Mouse (Mus musculus) layer of hippocampus, postnatal 14 days (tissue): ENCODE results near the gene Eva1c. TPM values are rescaled to one million over a fixed set of nuclear protein-coding genes. Genes with fewer than 3 reads are reported as not detected.
"Not testable (repeated sequence)": the region's sequence is repeated elsewhere in the genome, so short reads cannot be mapped to it uniquely, and the experiment has no call there.

ENCODE experiments used
- DNase-seq, 2 experiments: peaks; one replicate each; pipeline ENCODE4 v3.0.0; 2021 to 2022; ENCODE audit warnings: low spot score in 2 of 2, mixed read lengths in 1 of 2
- total RNA-seq, 2 experiments: library from RNA; stranded (reverse); gene quantifications; 2 replicates each; pipeline ENCODE4 v1.2.3; 2021

Gene Eva1c
- total RNA-seq, 2 experiments from 2014 or later: 0.74 to 1.5 TPM

DNA sequence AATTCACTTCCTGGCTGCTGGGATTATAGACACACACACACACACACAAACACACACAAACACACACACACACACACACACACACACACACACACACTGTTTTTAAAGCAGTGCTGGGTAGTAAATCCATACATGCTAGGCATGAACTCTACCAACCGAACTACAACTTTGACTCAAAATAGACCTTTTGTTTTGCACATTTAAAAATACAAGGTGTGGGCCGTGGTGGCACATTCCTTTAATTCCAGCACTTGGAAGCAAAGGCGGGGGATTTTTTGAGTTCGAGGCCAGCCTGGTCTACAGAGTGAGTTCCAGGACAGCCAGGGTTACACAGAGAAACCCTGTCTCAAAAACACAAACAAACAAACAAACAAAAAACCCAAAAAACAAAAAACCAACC, 2.5 kb upstream of the Eva1c start:
- DNase-seq: not testable (repeated sequence)

DNA sequence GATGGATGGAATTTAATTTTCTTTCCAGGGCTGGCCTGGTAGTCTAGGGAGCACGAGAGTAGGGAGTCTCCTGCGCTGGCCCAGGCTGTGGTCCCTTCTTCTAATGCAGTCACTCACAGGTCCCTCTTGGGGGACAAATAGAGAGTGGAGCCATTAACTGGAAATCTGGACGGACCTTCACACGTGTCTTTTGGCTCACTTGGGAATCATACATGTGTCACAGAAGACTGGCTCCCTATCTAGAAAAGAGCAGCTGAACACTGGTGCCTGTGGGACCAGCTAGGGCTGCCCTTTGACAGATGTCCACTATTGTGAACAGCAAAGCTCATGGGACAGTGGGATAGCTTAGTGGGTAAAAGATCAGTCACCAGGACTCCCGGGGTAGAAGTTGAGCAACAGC, 478 bp upstream of the Eva1c start:
- DNase-seq: no peak

DNA sequence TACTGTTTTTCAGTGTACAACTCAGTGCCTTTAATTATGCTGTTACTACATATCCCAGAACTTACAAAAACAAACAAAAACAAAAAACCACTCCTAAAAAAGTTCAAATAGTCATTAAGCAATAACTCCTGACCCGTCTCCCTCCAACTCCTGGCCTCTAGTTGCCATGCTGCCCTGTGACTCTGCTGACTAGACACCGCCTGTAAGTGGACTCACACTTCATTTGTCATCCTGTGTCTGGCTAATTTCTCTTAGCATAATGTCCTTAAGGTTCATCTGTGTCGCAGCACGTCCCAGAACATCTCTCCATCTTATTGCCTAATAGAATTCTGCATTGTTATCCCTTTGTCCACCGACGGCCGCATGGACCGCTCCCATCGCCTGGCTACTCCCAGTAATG, 979 bp downstream of the Eva1c start:
- no peak for DNase-seq

DNA sequence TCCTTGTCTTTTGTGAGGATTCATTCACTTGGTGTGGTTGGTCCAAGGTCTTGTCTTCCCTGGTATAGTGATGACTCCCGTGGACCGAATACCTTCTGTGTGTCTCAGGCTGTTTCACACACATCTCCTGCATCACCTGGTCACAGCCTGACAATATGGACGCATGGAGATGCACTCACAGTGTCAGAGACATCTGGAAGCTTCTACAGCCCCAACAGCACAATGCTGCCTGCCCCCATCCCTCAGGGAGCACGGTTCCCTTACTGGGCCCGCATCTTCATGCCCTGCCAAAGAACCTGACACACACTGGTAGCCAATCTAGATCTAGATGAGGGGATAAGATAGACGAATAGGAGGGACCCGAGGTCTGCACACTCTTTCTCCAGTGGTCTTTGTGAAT, 2.6 kb downstream of the Eva1c start:
- no peak for DNase-seq

DNA sequence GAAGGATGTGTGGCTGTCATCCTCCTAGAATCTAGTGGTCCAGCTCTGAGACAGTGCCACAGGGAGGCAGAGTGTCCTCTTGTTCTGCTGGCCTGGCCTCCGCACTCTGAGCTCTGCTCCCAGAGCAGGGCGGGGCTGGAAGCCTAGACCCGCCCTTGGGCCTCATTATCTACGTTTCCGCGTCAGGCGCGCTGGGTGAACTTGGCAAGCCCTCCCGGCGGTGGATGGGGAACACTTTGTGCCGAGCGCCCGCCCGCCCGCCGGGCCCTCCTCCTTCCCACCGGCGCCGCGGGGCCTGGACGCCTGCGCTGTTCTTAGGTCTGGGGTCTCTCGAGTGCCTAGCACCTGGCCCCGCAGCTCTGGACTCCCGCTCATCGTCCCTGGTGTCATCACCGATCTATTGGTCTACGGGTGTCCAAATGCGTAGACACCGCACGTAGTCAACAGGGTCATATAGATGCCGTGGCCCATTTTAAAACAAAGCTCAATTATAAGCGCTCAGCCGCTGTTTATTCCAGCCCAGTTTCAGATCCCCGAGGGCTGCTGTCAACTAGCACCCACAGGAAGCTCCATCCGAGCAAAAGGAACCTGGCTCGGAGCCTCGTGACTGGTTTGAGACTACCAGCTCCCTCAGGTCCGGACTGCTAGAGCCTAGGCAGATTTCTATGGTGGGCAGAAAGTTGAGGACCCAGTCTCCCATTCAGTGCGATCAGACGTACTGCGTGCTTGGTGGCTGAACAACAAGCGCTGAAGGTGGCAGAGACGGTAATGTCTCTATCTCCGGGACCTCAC, 3.6 kb downstream of the Eva1c start:
- DNase-seq: peak; percentile 40 to 60

DNA sequence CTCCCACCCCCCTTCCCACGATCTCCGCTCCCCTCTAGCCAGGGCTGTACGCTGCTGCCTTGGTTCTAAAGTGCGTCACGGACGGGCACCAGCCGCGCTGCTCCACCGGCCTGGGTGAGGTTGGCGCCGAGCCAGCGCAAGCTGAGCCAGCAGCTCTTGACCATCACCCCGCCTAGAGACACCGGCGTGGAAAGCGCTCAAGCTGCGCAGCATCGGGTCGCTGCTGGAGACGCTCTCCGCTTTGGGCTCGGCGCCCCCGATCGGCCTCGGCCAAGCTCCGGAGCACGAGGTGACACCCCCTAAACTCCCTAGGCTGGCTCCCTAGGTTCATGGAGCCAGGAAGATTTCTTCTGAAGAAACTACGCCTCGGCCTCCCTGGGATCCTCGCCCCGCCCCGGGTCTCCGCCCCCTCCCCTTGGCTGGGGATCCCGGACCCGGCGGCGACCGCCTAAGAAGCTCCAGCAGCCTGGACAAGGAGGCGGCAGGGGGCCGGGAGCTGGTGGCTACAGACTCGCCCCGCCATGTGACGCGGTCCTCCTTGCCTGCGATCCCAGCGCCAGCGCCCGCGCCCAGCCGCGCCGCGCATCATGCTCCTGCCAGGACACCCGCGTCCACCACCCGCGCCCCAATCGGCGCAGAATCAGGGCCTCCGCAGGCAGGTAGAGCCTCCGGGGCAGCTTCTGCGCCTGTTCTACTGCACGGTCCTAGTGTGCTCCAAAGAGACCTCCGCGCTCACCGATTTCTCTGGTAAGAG, 4.3 kb downstream of the Eva1c start:
- DNase-seq: peak; percentile 39 to 61

DNA sequence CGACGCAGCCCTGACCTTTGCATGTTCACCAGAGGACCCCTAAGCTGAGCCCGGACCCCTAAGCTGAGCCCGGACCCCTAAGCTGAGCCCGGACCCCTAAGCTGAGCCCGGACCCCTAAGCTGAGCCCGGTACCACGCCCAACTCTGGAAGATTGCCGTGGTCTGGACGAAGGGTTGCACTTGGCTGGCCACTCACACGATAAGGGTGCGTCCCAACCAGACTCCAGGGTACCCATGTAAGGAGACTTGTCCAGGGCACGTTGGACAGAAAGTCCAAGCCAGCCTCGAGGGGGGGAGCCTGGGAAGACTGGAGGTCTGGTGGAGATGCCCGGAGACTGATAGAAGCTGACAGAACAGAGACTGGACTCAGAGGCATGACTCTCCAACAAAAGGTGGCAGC, 5.2 kb downstream of the Eva1c start:
- no peak for DNase-seq

DNA sequence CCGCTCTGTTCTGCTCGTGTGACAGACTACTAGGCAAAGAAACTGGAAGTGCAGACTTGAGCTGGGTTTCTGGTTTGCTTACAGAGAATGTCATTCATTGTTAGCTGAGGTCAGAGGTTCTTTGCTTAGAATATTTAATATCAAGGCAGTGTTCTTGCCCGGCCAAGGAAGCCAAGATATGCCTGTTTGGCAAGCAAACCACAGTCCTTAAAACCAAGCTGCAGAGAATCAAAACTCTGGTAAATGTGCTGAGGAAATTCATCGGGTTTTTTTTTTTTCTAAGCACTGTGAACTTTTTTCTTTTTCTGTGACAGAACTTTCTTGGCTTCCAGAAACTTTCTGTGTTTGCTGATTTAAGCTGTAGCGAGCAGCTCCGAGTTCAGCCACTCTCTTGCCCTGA, 6.0 kb downstream of the Eva1c start:
- DNase-seq: no peak

DNA sequence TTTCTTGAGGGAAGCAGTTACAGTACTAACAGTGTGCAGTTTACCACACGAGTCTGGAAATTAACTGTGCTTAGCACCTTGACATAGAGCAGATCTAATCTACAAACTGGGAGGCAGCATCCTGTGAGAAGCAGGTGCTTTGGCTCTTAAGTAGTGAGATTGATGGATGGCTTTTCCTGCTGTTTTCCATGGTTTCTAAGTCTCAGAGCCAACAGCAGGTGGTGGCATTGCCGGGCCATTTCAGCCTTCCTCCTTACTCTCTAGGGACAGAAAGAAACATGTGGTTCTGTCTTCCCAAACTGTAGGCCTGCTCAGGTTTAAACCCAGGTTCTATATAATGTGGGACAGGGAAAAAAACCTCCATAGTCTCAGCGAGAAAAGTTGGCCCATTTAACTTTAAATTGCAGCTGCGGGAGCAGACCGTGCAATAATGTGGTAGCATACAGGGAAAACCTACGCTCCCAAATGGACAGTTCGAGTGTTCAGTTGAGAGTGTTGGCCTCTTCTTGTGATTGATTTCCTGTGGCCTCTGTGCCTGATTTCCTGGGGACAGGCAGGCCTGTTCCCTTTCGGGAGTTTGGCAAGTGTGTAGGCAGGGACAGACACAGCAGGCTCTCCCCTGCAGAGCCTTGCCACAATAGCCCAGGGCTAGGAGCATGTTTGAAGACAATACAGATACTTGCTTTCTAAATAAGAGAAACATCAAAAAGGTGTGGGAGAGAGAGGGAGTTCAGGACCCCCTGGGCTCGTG, 6.7 kb downstream of the Eva1c start:
- no peak for DNase-seq

DNA sequence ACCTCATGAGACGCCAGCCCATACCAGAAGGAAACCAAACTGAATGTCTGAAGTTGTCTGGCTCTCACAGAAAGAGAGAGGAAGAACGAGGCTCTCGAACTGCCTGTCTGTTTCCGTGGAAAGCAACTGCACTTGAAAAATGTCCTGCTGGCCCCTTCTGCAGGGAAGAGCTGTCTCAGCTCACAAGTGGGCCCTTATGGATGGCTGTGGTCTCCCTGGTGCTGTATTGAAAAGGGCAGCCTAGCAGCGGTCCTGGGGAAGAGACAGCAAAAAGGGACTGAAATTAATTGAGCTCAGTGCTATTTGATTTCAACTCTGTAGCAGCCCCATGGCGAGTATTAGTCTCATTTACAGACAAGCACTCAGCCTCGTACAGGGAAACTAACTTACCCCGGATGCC, 10.9 kb downstream of the Eva1c start:
- DNase-seq: no peak

DNA sequence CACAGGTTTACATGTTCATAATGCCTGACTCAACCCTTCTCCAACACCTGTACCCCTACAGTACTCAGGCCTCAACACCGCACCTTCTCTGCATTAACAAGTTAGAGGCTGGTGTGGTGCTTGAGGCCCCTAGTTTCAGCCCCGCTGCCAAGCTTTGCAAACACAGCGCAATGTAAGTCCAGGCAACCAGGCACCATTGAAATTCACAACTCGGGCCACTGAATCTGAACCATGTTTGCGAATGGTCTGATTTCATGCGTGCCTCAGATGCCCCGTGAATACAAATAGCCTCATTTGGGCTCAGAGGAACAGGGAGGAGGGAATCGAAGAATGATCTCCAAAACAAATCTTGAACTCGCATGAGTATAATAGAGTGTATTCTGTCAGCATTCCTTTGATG, 15.6 kb downstream of the Eva1c start:
- DNase-seq: no peak

DNA sequence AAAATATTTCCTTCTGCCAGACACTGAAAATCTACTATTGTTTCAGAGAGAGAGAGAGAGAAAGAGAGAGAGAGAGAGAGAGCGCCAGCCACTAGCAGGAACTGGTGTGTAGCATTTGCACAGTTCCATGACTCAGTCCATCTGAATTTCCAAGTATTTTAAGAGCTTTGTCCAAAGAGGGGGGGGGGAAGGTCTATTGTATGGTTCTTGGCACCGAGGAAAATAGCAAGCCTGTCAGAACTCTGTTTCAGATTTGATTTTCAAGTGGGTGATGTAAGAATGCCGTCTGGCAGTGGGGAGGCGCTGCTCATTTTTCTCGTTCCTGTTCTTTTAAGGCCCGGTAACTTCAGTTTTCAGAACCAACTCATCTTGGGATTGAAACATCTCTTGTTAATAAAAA, 18.5 kb downstream of the Eva1c start:
- DNase-seq: no peak

DNA sequence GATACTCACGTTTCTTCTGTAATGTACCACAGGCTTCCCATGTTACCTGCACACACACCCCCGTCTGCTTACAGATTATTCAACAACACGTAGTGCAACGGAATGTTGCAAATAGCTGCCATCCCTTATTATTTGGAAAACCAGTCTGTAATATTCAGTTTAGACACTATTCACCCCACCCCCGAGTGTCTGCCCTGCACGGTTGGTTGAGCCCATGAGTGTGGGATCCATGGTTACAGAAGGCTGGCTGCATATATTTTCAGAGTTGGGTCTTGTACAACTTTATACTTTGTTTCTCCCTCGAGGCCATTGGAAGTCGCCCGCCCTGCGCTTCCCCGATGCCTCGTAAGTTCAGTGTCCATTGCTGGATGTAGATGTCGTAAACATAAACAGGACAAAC, 19.1 kb downstream of the Eva1c start:
- DNase-seq: no peak

DNA sequence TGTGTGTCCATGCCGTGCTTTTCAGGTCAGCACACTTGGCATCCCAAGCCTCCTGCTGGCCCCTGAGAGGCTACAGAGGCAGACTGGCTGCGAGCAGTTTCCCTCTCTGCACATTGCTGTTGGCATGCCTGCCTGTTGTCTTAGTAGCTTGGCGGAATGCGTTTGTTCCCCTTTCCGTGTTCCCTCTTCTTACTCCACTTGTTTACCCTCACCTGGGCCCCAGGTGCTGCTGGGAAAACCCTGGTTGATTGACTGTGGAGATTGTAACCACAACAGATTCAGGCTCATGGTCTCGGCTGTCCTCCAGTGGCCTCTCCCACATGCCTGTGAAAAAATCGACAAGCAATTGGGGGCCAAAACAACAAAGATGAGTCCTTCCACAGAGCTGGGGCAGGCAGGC, 22.2 kb downstream of the Eva1c start:
- DNase-seq: no peak

DNA sequence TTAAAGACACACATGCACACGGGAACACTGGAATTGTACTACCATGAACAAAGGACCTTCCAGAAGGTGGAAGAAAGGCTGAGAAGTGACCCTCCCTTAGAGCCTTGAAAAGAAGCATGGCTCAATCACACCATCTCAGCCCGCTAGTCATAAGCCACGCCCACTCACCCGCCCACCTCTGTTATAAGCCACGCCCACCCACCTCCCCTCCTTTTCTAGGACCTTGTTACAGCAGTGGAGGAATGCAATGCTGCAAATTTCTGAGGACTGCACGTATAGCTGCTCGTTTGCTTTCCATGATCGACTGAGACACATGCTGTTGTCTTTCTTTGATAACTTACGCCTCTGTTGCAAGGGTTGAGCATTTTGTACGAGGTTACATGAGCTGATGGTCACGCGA, 22.7 kb downstream of the Eva1c start:
- DNase-seq: no peak

DNA sequence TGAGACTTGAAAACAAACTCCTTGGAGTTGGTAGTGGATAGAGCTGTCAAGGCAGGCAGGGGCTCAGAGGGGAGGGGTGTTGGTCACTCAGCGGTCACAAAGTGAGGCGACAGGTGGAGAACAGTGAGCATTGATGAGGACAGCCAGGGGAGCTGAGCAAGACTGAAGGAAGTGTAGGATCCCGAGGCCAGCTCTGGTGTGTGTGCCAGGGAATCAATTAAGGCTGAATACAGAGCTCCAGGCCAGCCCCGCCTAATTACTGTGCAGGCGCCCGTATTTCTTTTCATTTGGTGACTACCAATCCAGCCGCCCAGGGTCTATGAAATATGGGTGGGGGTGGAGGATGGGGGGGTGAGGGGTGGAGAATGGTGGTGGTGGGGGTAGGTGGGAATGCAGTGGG, 24.4 kb downstream of the Eva1c start:
- no peak for DNase-seq

DNA sequence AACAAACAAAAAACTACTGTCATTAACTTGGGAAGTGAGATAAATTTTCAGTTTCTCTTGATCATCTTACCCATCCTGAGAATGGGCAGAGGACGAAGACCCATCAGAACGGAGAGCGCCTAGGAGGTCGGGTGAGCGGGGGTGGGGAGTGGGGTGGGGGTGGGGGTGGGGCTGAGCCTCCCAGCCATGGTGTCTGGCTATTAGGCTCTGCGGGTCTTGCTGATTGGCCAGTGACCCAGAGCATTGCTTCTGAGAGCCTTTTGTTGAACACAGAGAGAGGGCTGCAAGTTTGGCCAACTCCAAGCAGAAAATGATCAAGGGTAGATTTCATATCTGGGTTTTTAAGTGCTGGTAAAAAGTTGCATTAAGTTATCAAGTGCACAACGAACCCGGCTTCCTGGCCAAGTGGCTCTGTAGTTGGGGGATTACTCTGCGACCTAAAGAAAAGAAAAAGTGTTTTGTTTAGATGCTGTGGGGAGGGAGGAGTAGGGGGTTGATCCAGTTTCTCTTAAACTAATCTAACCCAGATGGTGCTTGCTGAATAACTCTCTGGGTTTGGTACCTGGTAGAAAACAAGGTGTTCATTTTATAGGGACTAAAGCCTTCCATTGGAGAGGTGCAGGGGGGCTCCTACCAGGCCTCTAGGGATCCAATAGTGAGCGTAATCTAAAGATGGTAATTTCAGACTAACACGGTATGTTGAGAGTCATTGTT, 25.3 kb downstream of the Eva1c start:
- no peak for DNase-seq

DNA sequence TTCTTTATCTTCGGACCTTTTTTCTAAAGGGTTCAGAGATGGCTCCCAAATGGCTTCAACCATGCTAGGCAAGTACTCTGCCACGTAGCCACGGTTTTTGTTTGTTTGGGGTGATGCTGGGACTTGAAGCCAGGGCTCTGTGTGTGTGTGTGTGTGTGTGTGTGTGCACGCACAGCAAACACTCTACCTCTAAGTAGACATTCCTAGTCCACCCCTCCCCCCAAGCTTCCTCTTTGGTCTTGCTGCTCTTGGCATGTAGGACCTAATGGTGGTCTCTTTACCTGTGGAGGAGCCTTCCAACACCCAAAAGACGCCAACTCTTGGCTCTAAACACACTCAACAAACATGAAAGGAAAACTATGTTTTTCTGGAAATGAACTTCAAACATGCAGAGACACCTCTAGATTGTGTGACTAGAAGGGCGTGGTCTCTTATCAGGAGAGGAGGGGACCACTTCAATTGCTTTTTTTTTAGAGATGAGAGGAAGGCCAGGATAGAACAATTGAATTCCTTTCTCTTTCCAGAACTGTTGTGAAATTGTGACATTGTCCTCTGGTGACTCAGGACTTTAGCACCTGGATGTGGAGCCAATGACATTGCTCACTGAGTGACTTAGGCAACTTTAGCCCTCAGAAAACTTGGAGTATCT, 30.2 kb downstream of the Eva1c start:
- DNase-seq: no peak

DNA sequence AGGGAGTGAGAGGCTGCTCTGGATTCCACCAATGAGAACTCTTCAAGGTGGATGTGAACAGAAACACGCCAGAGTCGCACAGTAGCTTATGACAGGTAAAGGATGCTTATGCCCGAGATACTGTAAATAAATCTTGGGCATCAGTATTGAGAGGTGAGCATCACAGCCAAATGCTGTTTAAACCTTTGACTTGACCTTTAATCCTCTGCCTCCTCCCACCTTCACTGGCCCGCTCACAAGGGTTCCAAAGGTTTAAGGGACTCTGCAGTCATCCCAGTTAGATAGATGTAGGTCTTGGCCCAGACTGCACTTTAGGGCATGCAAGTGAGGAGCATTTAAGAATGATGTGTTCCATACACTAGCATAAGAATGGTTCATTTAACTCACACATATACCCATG, 31.7 kb downstream of the Eva1c start:
- DNase-seq: no peak

DNA sequence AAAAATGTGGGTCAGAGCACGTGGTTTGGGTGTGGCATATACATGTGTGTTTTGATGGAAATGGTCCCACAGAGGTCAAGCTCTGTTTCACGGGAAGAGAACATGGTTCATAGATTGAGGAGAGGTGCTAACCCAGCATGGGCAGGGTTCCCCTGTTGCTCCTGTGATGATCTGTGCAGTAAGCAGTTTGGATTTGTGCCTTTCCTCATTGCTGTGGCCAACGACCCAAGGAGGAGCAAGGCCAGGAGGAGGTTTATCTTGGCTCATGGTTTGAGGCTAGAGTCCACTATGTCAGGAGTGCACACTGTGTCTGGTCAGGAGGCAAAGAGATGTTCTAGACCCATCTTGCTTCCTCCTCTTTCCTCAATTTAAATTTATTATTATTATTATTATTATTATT, 36.5 kb downstream of the Eva1c start:
- DNase-seq: no peak

DNA sequence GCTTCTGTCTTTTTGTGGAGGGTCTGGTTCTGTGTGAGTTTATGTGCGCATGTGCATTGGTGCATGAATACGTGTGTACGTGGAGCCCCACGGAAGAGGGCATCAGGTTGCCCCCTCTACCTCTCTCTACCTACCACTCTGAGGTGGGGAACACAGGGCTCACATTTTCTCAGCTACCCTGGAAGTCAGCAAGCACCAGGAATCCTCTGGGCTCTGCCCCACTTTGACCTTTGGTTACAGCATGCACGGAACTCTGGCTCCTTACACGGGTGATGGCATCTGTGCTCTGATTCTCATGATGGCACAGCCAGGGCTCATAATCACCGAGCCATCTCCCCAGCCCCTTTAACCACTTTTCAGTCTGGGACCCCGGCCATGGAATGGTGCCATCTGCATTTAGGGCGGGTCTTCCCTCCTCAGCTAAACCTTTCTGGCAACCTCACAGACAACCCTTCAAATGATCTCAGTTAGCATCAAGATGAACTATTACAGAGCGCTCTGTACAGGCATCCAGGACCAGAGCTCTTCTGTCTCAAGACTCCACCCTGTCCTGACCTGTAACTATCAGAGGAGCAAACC, 37.0 kb downstream of the Eva1c start:
- DNase-seq: no peak
